Mouse (Mus musculus) myocyte (in vitro differentiated cells): ENCODE measurements around the gene Dnajb13.

Source experiments
- POLR2A ChIP-seq: IDR thresholded peaks from one replicate; pipeline ENCODE4 v1.6.1; 2011; ENCODE audit warnings: low read depth, mild to moderate bottlenecking, control low read depth, moderate library complexity; ENCODE audit not compliant: insufficient read length
- POLR2AphosphoS2 ChIP-seq: IDR thresholded peaks from one replicate; pipeline ENCODE4 v1.6.1; 2011; ENCODE audit warnings: low read depth, control low read depth; ENCODE audit not compliant: insufficient read length

- TF ChIP-seq POLR2A (no peak), POLR2AphosphoS2 (no peak)
Measured at GRCm38 (mm10) chr7:100465248-100465647, 49.5 kb downstream of the Dnajb13 start.
